ENCODE assay signal across 8 mouse cellular contexts in the genomic region with DNA sequence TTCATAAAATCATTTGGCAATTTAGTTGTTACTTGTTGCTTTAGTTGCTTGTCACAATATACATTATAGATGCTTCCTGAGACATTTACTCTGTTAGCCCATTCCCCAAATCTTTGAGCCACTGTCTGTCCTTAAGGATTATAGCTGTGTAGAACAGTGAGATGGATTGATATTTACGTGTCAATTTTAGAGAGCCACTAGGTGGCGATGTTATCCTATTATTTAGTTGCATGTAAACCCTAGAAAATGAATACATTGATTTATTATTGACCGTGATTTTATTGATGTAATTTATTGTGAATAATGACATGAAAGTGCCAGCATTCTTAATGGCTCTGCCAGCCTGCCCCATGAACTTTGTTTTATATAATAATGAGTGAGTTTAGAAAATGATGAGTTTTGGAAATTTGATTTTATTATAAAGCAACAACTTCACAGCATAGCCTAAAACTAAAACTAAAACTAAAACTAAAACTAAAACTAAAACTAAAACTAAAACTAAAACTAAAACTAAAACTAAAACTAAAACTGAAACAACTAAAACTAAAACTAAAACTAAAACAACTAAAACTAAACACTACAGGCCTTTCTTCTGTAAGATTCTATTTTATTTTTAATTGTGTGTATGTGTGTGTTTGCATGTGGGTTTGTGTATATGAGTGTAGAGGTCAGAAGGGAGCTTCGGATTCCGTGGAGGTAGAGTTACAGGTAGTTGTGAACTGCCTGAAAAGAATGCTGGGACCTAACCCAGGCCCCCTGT.
A peak's percentile ranks its signal among the peaks of the same experiment; 100 is the strongest.
DNase-seq lines count a peak whose midpoint lies in the region; ATAC-seq and TF ChIP-seq lines count a peak whose summit lies in the region.

No protein-coding gene starts in this region.

- peak; percentile 72 for ATAC-seq in common myeloid progenitor, adult 5-6 weeks (replicated peaks; ENCODE audit: low read depth, poor library complexity, severe bottlenecking)
- peak; percentile 78 for ATAC-seq in inflammation-experienced regulatory T-cells, adult 6 months
- ATAC-seq in megakaryocyte-erythroid progenitor cell, adult 5-6 weeks (replicated peaks; ENCODE audit: low FRiP score, low TSS enrichment, poor library complexity, severe bottlenecking): peak; percentile 66

- no peak overlapping the region for H3K4me3 ChIP-seq in heart, adult 2 months

- intact Hi-C loops in heart, adult 2 months (cut with DNase I): loop anchor here (1.0 kb wide), 1 partner anchor 760 kb away; no protein-coding TSS in a partner anchor

- TF ChIP-seq CTCF in heart, adult 2 months (IDR thresholded peaks at IDR 0.05): peak; percentile 85

- WGBS in heart, adult 2 months: 13% methylated on average over 5 of the region's 5 CpGs

- TF ChIP-seq EP300 in heart, adult 2 months (IDR thresholded peaks at IDR 0.05; ENCODE audit: insufficient read depth, low read depth, low read length): no peak

- H3K79me2 ChIP-seq in heart, adult 2 months (replicated peaks; ENCODE audit: control insufficient read depth, insufficient read depth, low read length): no peaks in the 10 kb centered on the region

- H3K4me1 ChIP-seq in heart, adult 2 months (ENCODE audit: control insufficient read depth, insufficient read depth, low read length): no peaks in the 10 kb centered on the region; the same call in 1 of the 2 replicates

- no peak overlapping the region for H3K9ac ChIP-seq in heart, adult 2 months (ENCODE audit: low read depth, low read length)

- no peaks in the 10 kb centered on the region for H3K36me3 ChIP-seq in heart, adult 2 months (ENCODE audit: control insufficient read depth, insufficient read depth, low read length)

- no peaks in the 10 kb centered on the region for H3K27me3 ChIP-seq in heart, adult 2 months (ENCODE audit: control insufficient read depth, insufficient read depth, low read length)

- no peak for TF ChIP-seq POLR2A in heart, adult 2 months (IDR thresholded peaks at IDR 0.05; ENCODE audit: insufficient read depth, low read depth, low read length)

- DNase-seq in heart, adult 2 months: no peak
- DNase-seq in heart, adult 11 months: no peak
- DNase-seq in urinary bladder, postnatal 25 days (ENCODE audit: low spot score): peak; percentile 52
- DNase-seq in urinary bladder, postnatal 36 days (ENCODE audit: low spot score in 2 of 2): no peak
- DNase-seq in thymus, postnatal 14 days: peak; percentile 50

- no peak overlapping the region for H3K27ac ChIP-seq in heart, adult 2 months

Comparison
In these comparisons a context has a peak if more than half of its experiments do, and no peak if none do; other contexts are left out.
1. DNase-seq: peak in urinary bladder, postnatal 25 days (single experiment) and thymus, postnatal 14 days (single experiment); none in heart, adult 2 months (0 of 2), heart, adult 11 months (single experiment) and urinary bladder, postnatal 36 days (0 of 2).
2. Peak in every context shown above with its lines, with median percentiles within 50 percentile points of each other: ATAC-seq.